Mouse (Mus musculus) ES-Bruce4 (cell line): Measurements from ENCODE around the gene Rnf141.

Experiments used
- CTCF ChIP-seq: IDR thresholded peaks from one replicate; pipeline ENCODE4 v1.8.1; 2011; ENCODE audit warnings: low read depth, low read length
- EP300 ChIP-seq: IDR thresholded peaks from 2 replicates; pipeline ENCODE4 v1.6.1; 2011; ENCODE audit warnings: low read depth, low read length; ENCODE audit not compliant: insufficient read depth

- TF ChIP-seq CTCF (peak; percentile 19), EP300 (no peak)
Observed at GRCm38 (mm10) chr7:110821068-110821467, 23.2 kb downstream of the Rnf141 start.
